Mouse (Mus musculus) forebrain, embryonic 13.5 days (tissue): ENCODE measurements around the gene Cysrt1. TPM values are rescaled to one million over a fixed set of nuclear protein-coding genes. Genes with fewer than 3 reads are reported as not detected.
A peak's percentile ranks its signal among the peaks of the same experiment; 100 is the strongest.

Experiments used
- ATAC-seq: fragments of 200-750 bp; cut with Nextera tagmentation; 2 replicates; pipeline ENCODE4 v1.8.0; 2017
- H3K27ac ChIP-seq: fragments of 300-500 bp; sonication (generic); 2 replicates; pipeline ENCODE4 v1.5.1; 2015; ENCODE audit warnings: inconsistent platforms, mild to moderate bottlenecking, moderate library complexity
- H3K27me3 ChIP-seq: fragments of 300-500 bp; sonication (generic); 2 replicates; pipeline ENCODE4 v1.6.1; 2015; ENCODE audit warnings: mild to moderate bottlenecking, inconsistent platforms
- H3K36me3 ChIP-seq: fragments of 300-500 bp; sonication (generic); 2 replicates; pipeline ENCODE4 v1.6.1; 2015; ENCODE audit warnings: mild to moderate bottlenecking, inconsistent platforms; ENCODE audit not compliant: poor library complexity, severe bottlenecking
- H3K4me1 ChIP-seq: fragments of 300-500 bp; sonication (generic); 2 replicates; pipeline ENCODE4 v1.6.1; 2015; ENCODE audit warnings: inconsistent platforms
- H3K4me2 ChIP-seq: fragments of 300-500 bp; sonication (generic); 2 replicates; pipeline ENCODE4 v1.6.1; 2015; ENCODE audit warnings: inconsistent platforms, mild to moderate bottlenecking, moderate library complexity
- H3K4me3 ChIP-seq: fragments of 300-500 bp; sonication (generic); 2 replicates; pipeline ENCODE4 v1.5.1; 2015; ENCODE audit warnings: mild to moderate bottlenecking, inconsistent platforms
- H3K9ac ChIP-seq: fragments of 300-500 bp; sonication (generic); 2 replicates; pipeline ENCODE4 v1.6.1; 2015; ENCODE audit warnings: mild to moderate bottlenecking, inconsistent platforms
- H3K9me3 ChIP-seq: fragments of 300-500 bp; sonication (generic); replicated peaks from 2 replicates; pipeline ENCODE4 v1.6.1; 2016; ENCODE audit warnings: inconsistent platforms
- WGBS: fragments of 180-500 bp; shearing (Covaris S2); methylation state at CpG from one replicate; pipeline ENCODE4 v1.1.7; 2015; 5-methylcytosine and 5-hydroxymethylcytosine counted together
- polyA plus RNA-seq: library from polyadenylated mRNA; unstranded; fragments of >200 nt; fragmentation: Nextera tagmentation; extraction: Ambion mirVana; gene quantifications from 2 replicates; pipeline ENCODE4 v1.2.1, GENCODE M21; 2015

Gene Cysrt1
- polyA plus RNA-seq, 1 experiment from 2014 or later: not detected

DNA sequence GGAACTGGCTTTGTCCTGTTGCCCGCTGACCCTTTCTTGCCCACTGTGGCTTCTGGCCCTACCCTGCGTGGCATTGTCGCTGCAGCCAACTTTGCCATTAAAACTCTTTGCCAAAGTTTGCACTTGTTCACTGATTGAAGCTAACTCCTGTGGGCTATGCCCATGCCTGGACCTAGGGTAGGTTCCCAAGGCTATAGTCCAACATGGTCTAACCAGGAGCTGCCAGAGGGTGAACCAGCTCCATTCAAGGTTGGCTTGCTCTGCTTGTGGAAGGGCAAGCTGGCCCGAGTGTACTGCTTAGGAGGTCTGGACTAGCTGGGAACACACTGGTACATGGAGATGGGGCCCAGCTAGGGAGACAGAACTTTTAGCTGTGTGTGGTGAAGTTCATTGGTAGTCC, 1.9 kb upstream of the Cysrt1 start:
- WGBS: 91% methylated on average over 4 of the region's 4 CpGs
- H3K36me3 ChIP-seq: peaks cover 44% of the 10 kb centered on the region
- no peaks in the 10 kb centered on the region for H3K9me3 ChIP-seq
- no peak for ATAC-seq
- peaks cover 6% of the 10 kb centered on the region; the same call in 1 of the 2 replicates for H3K27me3 ChIP-seq
- H3K4me2 ChIP-seq: no peak overlapping the region
- no peak overlapping the region for H3K27ac ChIP-seq
- no peak overlapping the region for H3K9ac ChIP-seq
- H3K4me1 ChIP-seq: peaks cover 26% of the 10 kb centered on the region
- H3K4me3 ChIP-seq: no peak overlapping the region

DNA sequence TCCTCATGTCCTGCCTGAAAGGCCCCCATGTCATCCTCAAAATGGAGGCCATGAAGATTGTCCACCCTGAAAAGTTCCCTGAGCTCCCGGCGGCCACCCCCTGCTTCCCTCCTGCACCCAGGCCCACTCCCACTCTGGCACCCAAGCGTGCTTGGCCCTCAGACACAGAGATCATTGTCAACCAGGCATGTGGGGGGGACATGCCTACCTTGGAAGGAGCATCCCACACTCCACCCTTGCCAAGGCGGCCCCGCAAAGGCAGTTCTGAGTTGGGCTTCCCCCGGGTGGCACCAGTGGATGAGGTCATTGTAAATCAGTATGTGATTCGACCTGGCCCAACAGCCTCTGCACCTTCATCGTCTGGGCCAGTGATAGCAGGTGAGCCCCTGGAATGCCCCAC, 1.1 kb upstream of the Cysrt1 start:
- H3K4me2 ChIP-seq: peak overlapping the region; percentile 92
- peaks cover 10% of the 10 kb centered on the region; the same call in 1 of the 2 replicates for H3K27me3 ChIP-seq
- peak overlapping the region; percentile 66 for H3K4me3 ChIP-seq
- 86% methylated on average over 8 of the region's 8 CpGs for WGBS
- H3K27ac ChIP-seq: no peak overlapping the region
- H3K9me3 ChIP-seq: no peaks in the 10 kb centered on the region
- peaks cover 26% of the 10 kb centered on the region for H3K4me1 ChIP-seq
- peaks cover 36% of the 10 kb centered on the region for H3K36me3 ChIP-seq
- no peak for ATAC-seq
- H3K9ac ChIP-seq: peak overlapping the region; percentile 89; the same call in 1 of the 2 replicates

DNA sequence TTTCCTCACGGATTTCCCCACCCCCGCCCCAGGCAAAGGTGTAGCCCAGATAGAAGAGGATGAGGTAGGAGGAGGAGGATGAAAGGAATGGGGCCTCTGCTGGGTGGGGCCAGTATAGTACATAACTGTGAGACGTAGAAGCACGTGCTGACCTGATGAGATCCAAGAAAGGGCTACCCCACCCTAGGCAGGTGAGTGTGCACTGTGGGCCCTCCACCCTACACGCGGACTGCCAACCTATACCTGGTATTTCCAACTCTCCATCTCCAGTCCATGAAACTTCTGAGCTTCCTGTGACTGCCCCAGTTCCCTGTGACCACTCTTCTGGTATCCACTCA, 845 bp downstream of the Cysrt1 start:
- Histone ChIP-seq H3K4me3 (peak overlapping the region; percentile 66), H3K4me2 (peak overlapping the region; percentile 92), H3K9me3 (no peaks in the 10 kb centered on the region), H3K9ac (peak overlapping the region; percentile 89), H3K27me3 (peaks cover 17% of the 10 kb centered on the region; the same call in 1 of the 2 replicates), H3K4me1 (peaks cover 26% of the 10 kb centered on the region), H3K27ac (0 out of 2 replicates have a peak overlapping the region, but pooled peaks have one; percentile 27), H3K36me3 (peaks cover 16% of the 10 kb centered on the region)
- 20% methylated on average over 6 of the region's 6 CpGs for WGBS
- peak; percentile 23; the same call in 1 of the 2 replicates for ATAC-seq

DNA sequence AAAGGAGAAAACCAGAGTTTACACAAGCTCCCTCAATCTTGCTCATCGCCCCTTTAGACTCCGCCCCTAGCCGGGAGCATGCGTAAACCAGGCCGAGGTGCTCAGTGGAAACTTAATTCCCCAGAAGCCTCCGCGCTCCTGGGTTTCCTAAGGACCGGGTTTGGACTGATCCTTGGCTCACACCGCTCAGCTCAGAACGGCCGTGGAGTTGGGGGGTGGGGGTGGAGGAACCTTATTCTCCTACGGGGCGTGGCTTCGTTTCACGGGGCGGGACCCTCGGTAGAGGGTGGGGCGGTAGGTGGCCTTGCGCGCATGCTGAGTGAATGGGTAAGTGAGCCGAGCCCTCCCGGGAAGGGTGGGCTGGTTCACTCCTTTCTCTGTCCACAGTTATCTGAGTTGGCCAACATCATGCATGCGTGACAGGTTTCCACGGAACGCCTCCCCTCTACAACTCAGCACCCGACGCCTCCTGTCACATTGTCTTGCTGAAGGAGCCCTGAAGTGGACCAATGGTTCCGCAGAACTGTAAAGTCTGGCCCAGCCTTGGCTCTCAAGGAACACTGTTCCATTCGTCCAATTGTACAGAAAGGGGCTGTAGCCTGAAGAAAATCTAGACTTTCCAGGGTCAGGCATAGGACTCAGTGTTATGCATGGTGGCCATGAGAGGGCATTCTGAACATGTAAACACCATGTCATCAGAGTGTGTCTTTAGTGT, 1.4 kb downstream of the Cysrt1 start:
- peak overlapping the region; percentile 45 for H3K9ac ChIP-seq
- 1% methylated on average over 29 of the region's 29 CpGs for WGBS
- H3K4me3 ChIP-seq: peak overlapping the region; percentile 66
- peaks cover 20% of the 10 kb centered on the region; the same call in 1 of the 2 replicates for H3K27me3 ChIP-seq
- peaks cover 26% of the 10 kb centered on the region for H3K4me1 ChIP-seq
- H3K27ac ChIP-seq: peak overlapping the region; percentile 27; the same call in 1 of the 2 replicates
- peak overlapping the region; percentile 92 for H3K4me2 ChIP-seq
- no peaks in the 10 kb centered on the region for H3K9me3 ChIP-seq
- peak; percentile 84 for ATAC-seq
- H3K36me3 ChIP-seq: peaks cover 11% of the 10 kb centered on the region

DNA sequence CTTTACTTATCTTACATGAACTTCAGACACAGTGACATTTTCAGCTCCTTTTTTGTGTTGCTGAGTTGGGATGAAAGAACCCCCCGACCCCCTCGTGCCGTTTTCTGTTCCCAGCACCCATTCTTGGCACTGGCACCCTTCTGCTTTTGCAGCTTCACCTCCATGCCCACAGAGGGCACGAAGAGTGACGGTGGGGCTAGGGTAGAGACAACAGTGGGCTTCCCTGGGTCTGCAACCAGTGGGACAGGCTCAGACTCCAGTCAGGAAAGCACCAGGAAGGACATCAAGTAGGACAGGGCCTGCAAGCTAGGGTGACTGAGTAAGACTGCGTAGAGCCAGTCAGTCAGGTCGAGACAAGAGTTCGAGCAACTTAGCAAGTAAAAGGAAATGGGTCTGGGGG, 1.9 kb downstream of the Cysrt1 start:
- H3K27ac ChIP-seq: no peak overlapping the region
- peak overlapping the region; percentile 92 for H3K4me2 ChIP-seq
- peaks cover 20% of the 10 kb centered on the region; the same call in 1 of the 2 replicates for H3K27me3 ChIP-seq
- WGBS: 47% methylated on average over 8 of the region's 8 CpGs
- H3K4me3 ChIP-seq: peak overlapping the region; percentile 66; the same call in 1 of the 2 replicates
- no peaks in the 10 kb centered on the region for H3K9me3 ChIP-seq
- peaks cover 5% of the 10 kb centered on the region; the same call in 1 of the 2 replicates for H3K36me3 ChIP-seq
- ATAC-seq: no peak; the same call in 1 of the 2 replicates
- H3K9ac ChIP-seq: peak overlapping the region; percentile 45; the same call in 1 of the 2 replicates
- peaks cover 26% of the 10 kb centered on the region for H3K4me1 ChIP-seq

DNA sequence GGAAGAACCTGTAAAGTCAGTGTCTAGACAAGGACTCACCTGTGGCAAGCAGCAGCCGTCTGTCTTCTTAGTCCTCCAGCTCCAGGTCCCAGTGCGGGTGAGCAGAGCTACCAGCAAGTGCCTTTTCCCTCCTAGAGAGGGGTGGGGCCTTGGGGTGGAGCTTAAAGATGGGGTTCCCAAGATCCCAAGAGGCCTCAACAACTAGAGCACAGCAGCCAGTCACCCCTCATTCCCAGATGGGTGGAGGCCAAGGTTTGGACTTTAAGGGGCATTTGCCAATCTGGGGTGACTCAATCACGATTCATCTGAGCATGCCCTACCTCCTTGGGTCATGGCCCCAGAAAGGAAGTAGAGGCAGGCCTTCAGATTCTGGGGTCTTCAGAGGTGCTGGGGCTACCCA, 2.5 kb downstream of the Cysrt1 start:
- Histone ChIP-seq H3K36me3 (no peaks in the 10 kb centered on the region), H3K9me3 (no peaks in the 10 kb centered on the region), H3K4me1 (peaks cover 26% of the 10 kb centered on the region), H3K9ac (no peak overlapping the region), H3K4me2 (no peak overlapping the region), H3K27me3 (peaks cover 20% of the 10 kb centered on the region; the same call in 1 of the 2 replicates), H3K27ac (no peak overlapping the region), H3K4me3 (no peak overlapping the region)
- WGBS: 90% methylated on average over 3 of the region's 3 CpGs
- no peak for ATAC-seq

DNA sequence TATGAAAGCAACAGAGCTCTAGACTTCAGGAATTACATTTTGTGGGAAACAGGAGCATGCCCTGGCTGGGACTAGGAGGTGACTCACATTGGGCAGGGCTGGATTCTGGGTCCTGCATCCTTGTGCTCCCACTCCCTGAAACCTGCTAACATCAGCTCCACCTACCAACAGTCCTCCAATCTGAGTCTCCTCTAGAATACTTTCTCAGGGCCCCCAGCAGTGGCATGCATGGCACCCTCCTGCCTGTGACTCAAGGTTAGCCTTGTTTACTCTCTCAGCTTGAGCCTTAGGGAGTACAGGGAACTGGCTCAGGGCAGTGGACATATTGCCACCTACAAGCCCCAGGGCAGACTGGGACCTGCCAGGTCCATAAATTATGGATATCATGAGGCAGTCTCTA, 4.1 kb downstream of the Cysrt1 start:
- no peak for ATAC-seq
- peaks cover 24% of the 10 kb centered on the region for H3K27me3 ChIP-seq

DNA sequence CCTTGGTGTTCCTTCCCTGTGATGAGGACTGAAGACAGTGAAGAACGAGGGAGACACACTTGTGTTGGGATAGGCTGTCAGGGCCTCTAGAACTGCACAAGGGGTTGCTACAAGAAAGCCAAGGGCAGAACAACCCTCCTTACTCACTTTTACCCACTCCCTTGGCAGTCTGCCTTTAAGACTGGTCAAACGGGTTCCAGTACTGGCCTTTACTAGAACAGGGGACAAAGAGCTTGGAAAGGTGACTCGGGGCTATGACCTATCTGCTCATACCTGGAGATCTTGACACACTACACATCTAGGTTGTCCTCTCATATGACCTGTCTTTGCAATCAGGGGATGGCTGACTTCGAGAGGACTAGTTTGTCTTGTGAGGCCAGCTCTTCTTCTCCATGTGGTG, 4.7 kb downstream of the Cysrt1 start:
- Histone ChIP-seq H3K4me3 (no peak overlapping the region), H3K4me2 (no peak overlapping the region), H3K36me3 (no peaks in the 10 kb centered on the region), H3K4me1 (peaks cover 20% of the 10 kb centered on the region), H3K27ac (no peak overlapping the region), H3K9ac (no peak overlapping the region), H3K9me3 (no peaks in the 10 kb centered on the region), H3K27me3 (peaks cover 24% of the 10 kb centered on the region)
- no peak for ATAC-seq
- WGBS: 63% methylated on average over 4 of the region's 4 CpGs

More for the DNA sequence above, 4.1 kb downstream of the Cysrt1 start:
- H3K36me3 ChIP-seq: no peaks in the 10 kb centered on the region
- H3K9ac ChIP-seq: no peak overlapping the region
- no peak overlapping the region for H3K4me3 ChIP-seq
- peaks cover 26% of the 10 kb centered on the region for H3K4me1 ChIP-seq
- H3K4me2 ChIP-seq: no peak overlapping the region
- no peaks in the 10 kb centered on the region for H3K9me3 ChIP-seq
- no peak overlapping the region for H3K27ac ChIP-seq

DNA sequence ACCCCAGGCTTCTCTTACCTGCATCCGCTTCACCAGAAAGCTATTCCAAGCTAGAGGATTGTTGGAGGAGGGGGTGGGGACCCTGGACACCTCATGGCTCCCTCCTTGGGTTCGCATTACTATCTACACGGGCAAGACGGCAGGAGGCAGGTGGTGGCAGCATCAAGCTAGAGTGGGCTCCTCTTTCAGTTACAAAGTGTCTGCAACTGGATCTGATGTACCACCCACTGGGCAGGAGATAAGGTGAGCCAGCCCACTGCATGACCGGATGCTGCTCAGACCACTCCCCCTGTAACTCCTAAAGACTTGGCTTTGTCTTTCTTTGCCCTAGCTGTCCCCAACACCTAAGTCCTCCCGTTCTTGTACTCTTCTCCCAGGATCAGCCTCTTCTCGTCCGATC, 5.6 kb downstream of the Cysrt1 start, which contains the start of gene Rnf224:
TSS of gene Rnf224 (minus strand) at position 174 of the 400 bp plus-strand sequence.
- WGBS: 37% methylated on average over 8 of the region's 8 CpGs
- Histone ChIP-seq H3K4me1 (peaks cover 14% of the 10 kb centered on the region), H3K27me3 (peaks cover 24% of the 10 kb centered on the region), H3K27ac (no peak within 1 kb of the TSS), H3K9ac (no peak within 1 kb of the TSS), H3K36me3 (no peaks in the 10 kb centered on the region), H3K9me3 (no peaks in the 10 kb centered on the region), H3K4me3 (no peak within 1 kb of the TSS), H3K4me2 (no peak within 1 kb of the TSS)
- ATAC-seq: no peak

DNA sequence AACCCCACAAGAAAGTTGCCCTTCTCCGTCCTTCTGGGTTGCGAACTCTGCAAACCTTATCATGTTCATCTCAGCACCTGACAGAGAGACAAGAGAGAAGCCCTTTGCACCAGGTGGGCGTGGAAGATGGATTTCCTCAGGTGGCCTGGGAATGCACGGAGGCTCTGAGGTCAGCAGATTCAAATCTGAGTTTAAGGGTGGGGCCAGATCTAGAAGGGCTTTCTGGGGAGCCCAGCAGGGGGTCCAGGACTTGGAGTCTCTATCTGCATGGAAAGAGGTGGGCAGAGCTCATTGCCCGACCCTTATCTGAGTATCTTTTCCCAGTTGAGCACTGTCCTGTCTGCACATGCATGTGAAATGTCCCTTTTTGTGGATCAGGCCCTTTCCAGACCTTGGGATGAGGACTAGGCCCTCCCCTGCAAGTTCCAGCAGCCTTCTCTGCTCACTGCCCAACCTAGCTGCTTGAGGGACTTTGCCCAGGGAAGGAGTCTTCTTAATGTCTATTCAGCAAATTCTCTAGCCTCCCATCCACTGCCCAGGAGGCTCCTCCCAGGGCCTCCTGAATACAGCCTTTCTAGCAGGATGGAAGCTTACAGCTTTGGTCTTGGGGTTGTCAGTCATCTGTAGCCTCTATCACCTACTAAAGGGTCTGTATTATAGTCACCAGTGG, 7.6 kb downstream of the Cysrt1 start:
- Histone ChIP-seq H3K27me3 (peaks cover 33% of the 10 kb centered on the region), H3K4me1 (no peaks in the 10 kb centered on the region), H3K27ac (no peak overlapping the region), H3K36me3 (no peaks in the 10 kb centered on the region), H3K4me3 (no peak overlapping the region), H3K4me2 (no peak overlapping the region), H3K9me3 (no peaks in the 10 kb centered on the region), H3K9ac (no peak overlapping the region)
- no peak for ATAC-seq
- 78% methylated on average over 5 of the region's 5 CpGs for WGBS

DNA sequence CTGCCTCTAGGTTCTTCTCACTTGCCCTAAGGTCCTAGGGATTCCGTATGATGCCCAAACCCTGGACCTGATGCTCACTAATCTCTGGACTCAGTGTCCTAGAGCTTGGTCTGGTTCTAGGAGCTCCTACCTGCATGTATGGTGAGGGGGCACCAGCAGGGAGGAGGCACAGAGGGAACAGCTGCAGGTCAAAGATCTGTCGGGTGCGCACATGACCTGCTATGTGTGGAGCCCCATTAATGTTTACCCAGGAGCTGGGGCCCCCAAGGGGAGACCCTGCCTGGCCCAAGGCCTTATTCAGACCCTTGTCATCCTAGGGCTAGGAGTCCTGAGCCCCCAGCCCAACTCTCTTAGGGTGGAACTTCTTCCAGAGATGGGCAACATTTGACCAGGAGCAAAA, 8.2 kb downstream of the Cysrt1 start, which contains the start of gene Slc34a3:
TSS of gene Slc34a3 (minus strand) at position 315 of the 400 bp plus-strand sequence.
- H3K4me3 ChIP-seq: no peak within 1 kb of the TSS
- H3K27me3 ChIP-seq: peaks cover 36% of the 10 kb centered on the region
- no peak within 1 kb of the TSS for H3K4me2 ChIP-seq
- H3K9me3 ChIP-seq: no peaks in the 10 kb centered on the region
- H3K9ac ChIP-seq: no peak within 1 kb of the TSS
- 88% methylated on average over 3 of the region's 3 CpGs for WGBS
- ATAC-seq: no peak
- no peaks in the 10 kb centered on the region for H3K4me1 ChIP-seq
- no peak within 1 kb of the TSS for H3K27ac ChIP-seq
- no peaks in the 10 kb centered on the region for H3K36me3 ChIP-seq

DNA sequence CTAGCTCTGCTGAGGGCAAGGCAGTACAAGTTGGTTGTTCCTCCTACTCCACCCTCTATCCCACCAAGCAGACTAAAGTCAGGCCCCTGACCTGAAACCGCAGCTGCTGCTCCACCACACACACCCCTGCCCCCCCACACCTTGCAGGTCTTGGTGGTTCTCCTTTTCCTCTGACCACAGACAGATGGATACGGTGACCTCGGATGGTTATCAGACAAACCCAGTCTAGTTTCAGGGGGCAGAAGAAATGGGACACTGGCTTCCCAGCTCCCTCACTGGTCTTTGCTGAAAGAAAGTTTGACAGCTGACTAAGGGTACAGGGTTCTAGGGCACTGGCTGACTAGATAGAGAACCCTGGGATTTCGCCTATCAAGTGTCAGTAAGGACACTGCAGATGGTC, 8.8 kb downstream of the Cysrt1 start:
- H3K36me3 ChIP-seq: no peaks in the 10 kb centered on the region
- peaks cover 32% of the 10 kb centered on the region for H3K27me3 ChIP-seq
- no peaks in the 10 kb centered on the region for H3K9me3 ChIP-seq
- H3K4me1 ChIP-seq: 0 out of 2 replicates have a peak, but pooled peaks cover 6% of the 10 kb centered on the region
- no peak overlapping the region for H3K4me2 ChIP-seq
- no peak overlapping the region for H3K4me3 ChIP-seq
- 86% methylated on average over 4 of the region's 4 CpGs for WGBS
- no peak for ATAC-seq
- H3K9ac ChIP-seq: no peak overlapping the region
- H3K27ac ChIP-seq: no peak overlapping the region
